Mouse (Mus musculus) limb, embryonic 12.5 days (tissue): ENCODE measurements around the gene Picalm. TPM values are rescaled to one million over a fixed set of nuclear protein-coding genes. Genes with fewer than 3 reads are reported as not detected.

Experiments
- ATAC-seq: fragments of 200-750 bp; cut with Nextera tagmentation; 2 replicates; pipeline ENCODE4 v1.8.0; 2017; ENCODE audit warnings: low read depth, moderate TSS enrichment; ENCODE audit not compliant: insufficient number of reproducible peaks, insufficient read depth, low FRiP score, low TSS enrichment
- H3K27ac ChIP-seq: fragments of 300-500 bp; sonication (generic); 2 replicates; pipeline ENCODE4 v1.5.1; 2016; ENCODE audit warnings: mild to moderate bottlenecking, moderate library complexity
- H3K27me3 ChIP-seq: fragments of 300-500 bp; sonication (generic); 2 replicates; pipeline ENCODE4 v1.6.1; 2016; ENCODE audit warnings: mild to moderate bottlenecking, moderate library complexity
- H3K36me3 ChIP-seq: fragments of 300-500 bp; sonication (generic); 2 replicates; pipeline ENCODE4 v1.6.1; 2016; ENCODE audit warnings: mild to moderate bottlenecking, moderate library complexity
- H3K4me1 ChIP-seq: fragments of 300-500 bp; sonication (generic); replicated peaks from 2 replicates; pipeline ENCODE4 v1.6.1; 2016
- H3K4me2 ChIP-seq: fragments of 300-500 bp; sonication (generic); 2 replicates; pipeline ENCODE4 v1.6.1; 2016; ENCODE audit warnings: mild to moderate bottlenecking, moderate library complexity
- H3K4me3 ChIP-seq: fragments of 300-500 bp; sonication (generic); replicated peaks from 2 replicates; pipeline ENCODE4 v1.5.1; 2016; ENCODE audit warnings: mild to moderate bottlenecking
- H3K9ac ChIP-seq: fragments of 300-500 bp; sonication (generic); replicated peaks from 2 replicates; pipeline ENCODE4 v1.6.1; 2016; ENCODE audit warnings: mild to moderate bottlenecking, moderate library complexity
- H3K9me3 ChIP-seq: fragments of 300-500 bp; sonication (generic); 2 replicates; pipeline ENCODE4 v1.6.1; 2016; ENCODE audit warnings: mild to moderate bottlenecking, moderate library complexity
- WGBS: fragments of 180-500 bp; shearing (Covaris S2); methylation state at CpG from one replicate; pipeline ENCODE4 v1.1.7; 2016; 5-methylcytosine and 5-hydroxymethylcytosine counted together
- polyA plus RNA-seq: library from polyadenylated mRNA; unstranded; fragments of >200 nt; fragmentation: Nextera tagmentation; extraction: Ambion mirVana; gene quantifications from 2 replicates; pipeline ENCODE4 v1.2.1, GENCODE M21; 2016

Gene Picalm
- polyA plus RNA-seq, 1 experiment from 2014 or later = 45.4 TPM

DNA sequence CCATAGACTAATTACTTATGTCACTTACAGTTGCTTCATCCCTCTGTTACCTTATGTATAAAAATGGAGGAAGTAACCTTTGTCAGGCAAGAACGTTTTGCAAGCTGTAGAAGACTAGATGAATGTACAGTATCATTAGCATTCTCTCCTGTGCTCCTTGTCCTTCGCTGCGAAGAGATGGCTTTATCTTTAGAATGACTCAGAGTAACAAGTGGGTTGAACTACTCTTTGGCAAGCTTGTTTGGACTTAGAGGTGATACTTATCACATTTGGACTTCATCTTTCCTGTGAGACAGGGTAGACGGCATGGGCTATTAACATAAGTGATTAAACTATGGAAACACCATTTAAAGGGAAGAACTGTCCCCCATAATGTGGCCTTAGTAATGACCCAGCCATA lies 31.8 kb upstream of the Picalm start:
- Histone ChIP-seq H3K27me3 (no peaks in the 10 kb centered on the region), H3K4me1 (no peaks in the 10 kb centered on the region), H3K36me3 (no peaks in the 10 kb centered on the region), H3K9ac (no peak overlapping the region), H3K27ac (no peak overlapping the region), H3K4me3 (no peak overlapping the region), H3K4me2 (no peak overlapping the region), H3K9me3 (no peaks in the 10 kb centered on the region)
- WGBS = 85% methylated on average over 4 of the region's 4 CpGs
- ATAC-seq = no peak

DNA sequence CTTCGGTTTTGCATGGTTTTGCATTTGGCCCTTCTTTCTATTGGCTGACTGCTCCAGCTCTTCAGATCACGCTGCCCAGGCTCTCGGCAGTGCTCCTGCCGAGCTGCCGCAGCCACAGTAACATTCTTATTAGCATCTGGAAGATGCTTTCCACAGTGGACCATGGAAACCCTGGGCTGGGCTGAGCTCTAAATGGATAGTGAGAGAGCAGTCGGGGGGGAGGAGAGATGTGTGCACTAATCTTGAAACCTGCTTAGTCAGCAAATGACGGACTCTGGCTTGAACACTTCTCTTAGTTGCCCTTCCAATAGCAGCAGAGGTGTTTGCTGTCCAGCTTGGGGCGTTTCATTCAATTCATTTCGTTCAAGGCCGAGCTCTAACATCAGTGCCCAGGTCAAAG lies 30.8 kb upstream of the Picalm start:
- no peak overlapping the region for H3K9ac ChIP-seq
- no peaks in the 10 kb centered on the region for H3K4me1 ChIP-seq
- H3K9me3 ChIP-seq = no peaks in the 10 kb centered on the region
- H3K27me3 ChIP-seq = no peaks in the 10 kb centered on the region
- H3K4me3 ChIP-seq = no peak overlapping the region
- no peaks in the 10 kb centered on the region for H3K36me3 ChIP-seq
- H3K4me2 ChIP-seq = no peak overlapping the region
- no peak overlapping the region for H3K27ac ChIP-seq
- no peak for ATAC-seq
- 58% methylated on average over 10 of the region's 10 CpGs for WGBS

DNA sequence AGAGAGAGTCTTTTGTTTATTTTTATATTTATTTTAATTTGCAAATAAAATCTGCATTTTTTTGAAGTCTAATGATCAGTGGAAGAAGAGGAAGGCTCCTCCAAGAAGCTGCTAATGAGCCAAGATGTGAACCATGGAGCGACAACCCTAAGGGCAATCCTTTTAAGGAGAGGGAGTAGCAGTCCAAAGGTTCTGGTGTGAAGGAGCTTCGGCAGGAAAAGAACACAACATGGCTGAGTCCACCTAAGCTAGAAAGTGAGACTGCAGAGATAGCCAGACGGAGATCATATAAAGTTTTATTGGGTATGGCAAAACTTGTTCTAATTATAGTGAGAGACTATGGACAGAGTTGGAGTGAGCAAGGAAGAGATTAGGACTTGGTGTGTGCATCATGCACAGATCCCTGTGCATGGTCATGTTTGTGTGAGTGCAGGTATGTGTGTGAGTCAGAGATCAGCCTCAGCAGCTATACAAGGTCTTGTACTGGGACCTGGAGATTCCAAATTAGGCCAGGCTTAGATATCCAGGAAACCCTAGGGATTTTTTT lies 29.3 kb upstream of the Picalm start:
- no peak for ATAC-seq
- 60% methylated on average over 3 of the region's 3 CpGs for WGBS

DNA sequence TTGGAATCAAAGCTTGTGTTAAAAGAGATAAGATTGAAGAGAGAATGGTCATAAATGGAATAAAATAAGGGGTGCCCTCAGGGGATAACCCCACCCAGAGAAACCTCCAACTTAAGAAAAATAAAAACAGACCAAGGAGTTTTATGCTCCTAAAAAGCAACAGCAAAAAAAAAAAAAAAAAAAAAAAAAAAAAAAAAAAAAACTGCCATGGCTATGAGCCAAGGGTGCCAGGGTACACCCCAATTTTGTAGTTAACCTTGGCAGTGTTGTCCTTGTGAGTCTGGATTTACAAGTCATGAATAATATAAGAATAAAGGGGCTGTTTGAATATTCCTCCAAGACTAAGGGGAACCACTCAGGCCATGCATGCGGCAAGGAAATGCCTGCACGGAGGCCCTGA lies 13.9 kb upstream of the Picalm start:
- H3K9me3 ChIP-seq = no peaks in the 10 kb centered on the region
- no peaks in the 10 kb centered on the region for H3K36me3 ChIP-seq
- H3K4me2 ChIP-seq = no peak overlapping the region
- no peak overlapping the region for H3K4me3 ChIP-seq
- no peak for ATAC-seq
- H3K27me3 ChIP-seq = no peaks in the 10 kb centered on the region
- no peak overlapping the region for H3K27ac ChIP-seq
- no peaks in the 10 kb centered on the region for H3K4me1 ChIP-seq
- H3K9ac ChIP-seq = no peak overlapping the region
- WGBS = 99% methylated on average over 2 of the region's 2 CpGs

More for the DNA sequence above, 29.3 kb upstream of the Picalm start:
- Histone ChIP-seq H3K9ac (no peak overlapping the region), H3K9me3 (no peaks in the 10 kb centered on the region), H3K27me3 (no peaks in the 10 kb centered on the region), H3K4me3 (no peak overlapping the region), H3K4me1 (no peaks in the 10 kb centered on the region), H3K4me2 (no peak overlapping the region), H3K27ac (no peak overlapping the region), H3K36me3 (no peaks in the 10 kb centered on the region)

- 75% methylated on average over 4 of the region's 4 CpGs for WGBS
- Histone ChIP-seq H3K9ac (no peak overlapping the region), H3K4me2 (no peak overlapping the region), H3K27ac (no peak overlapping the region), H3K27me3 (no peaks in the 10 kb centered on the region), H3K36me3 (no peaks in the 10 kb centered on the region), H3K4me1 (no peaks in the 10 kb centered on the region), H3K9me3 (no peaks in the 10 kb centered on the region), H3K4me3 (no peak overlapping the region)
- ATAC-seq = no peak
Measured at GRCm38 (mm10) chr7:90120106-90120505, 9.9 kb upstream of the Picalm start.

DNA sequence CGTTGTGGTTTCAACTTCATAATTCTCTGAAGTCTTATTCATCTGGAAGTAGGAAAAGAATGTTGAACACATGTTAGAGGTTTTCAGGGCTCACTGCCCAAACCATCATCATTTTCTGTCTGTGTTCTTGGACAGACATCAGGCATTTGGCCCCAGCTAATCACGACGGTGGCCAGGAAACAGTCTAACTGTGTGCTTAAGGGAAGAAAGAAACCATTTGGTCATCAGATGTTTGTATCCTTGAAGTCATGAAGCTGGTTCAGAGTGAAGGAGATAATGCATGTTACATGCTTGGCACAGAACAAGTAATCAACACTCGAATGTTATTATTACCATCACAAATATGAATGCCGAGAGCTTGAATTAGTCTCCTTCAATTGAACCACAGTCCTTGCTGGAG lies 5.0 kb upstream of the Picalm start:
- Histone ChIP-seq H3K27ac (no peak overlapping the region), H3K4me1 (peaks cover 4% of the 10 kb centered on the region), H3K9me3 (no peaks in the 10 kb centered on the region), H3K4me3 (no peak overlapping the region), H3K27me3 (no peaks in the 10 kb centered on the region), H3K4me2 (no peak overlapping the region), H3K36me3 (no peaks in the 10 kb centered on the region), H3K9ac (no peak overlapping the region)
- no peak for ATAC-seq
- 82% methylated on average over 5 of the region's 5 CpGs for WGBS

DNA sequence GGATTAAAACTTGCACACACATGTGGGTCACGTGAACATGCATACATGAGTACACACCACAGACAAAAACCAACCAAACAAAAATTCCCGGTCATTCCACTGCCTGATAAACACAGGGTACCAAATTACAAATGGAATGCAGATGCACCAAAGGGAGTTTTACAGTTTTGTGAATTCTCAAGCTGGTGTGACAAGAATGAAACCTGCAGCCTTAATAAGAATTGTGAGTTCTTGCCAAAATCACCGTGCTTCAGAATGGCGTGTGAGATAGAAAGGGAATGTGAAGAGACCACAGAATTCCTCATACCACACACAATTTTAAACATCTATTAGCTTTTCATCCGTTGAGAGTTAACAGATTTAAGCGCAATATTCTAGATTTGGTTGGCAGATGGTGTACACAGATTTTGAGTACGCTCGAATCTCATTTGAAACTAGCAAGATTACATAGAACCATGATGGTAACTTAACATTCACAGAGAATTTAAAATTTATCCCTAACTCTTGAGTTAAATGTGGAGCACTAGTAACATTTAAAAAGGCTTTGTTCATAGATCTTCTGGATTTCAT lies 1.3 kb upstream of the Picalm start:
- H3K9me3 ChIP-seq = no peaks in the 10 kb centered on the region
- H3K27ac ChIP-seq = peak overlapping the region; percentile 98
- no peaks in the 10 kb centered on the region for H3K27me3 ChIP-seq
- H3K4me3 ChIP-seq = peak overlapping the region; percentile 89
- WGBS = 73% methylated on average over 8 of the region's 8 CpGs
- H3K4me2 ChIP-seq = peak overlapping the region; percentile 59
- peaks cover 14% of the 10 kb centered on the region for H3K4me1 ChIP-seq
- H3K9ac ChIP-seq = no peak overlapping the region
- no peak for ATAC-seq
- no peaks in the 10 kb centered on the region for H3K36me3 ChIP-seq

GRCm38 (mm10) chr7:90129271-90129731 lies 712 bp upstream of the Picalm start:
- 1% methylated on average over 12 of the region's 12 CpGs for WGBS
- H3K4me3 ChIP-seq = peak overlapping the region; percentile 89
- peaks cover 14% of the 10 kb centered on the region for H3K4me1 ChIP-seq
- H3K27me3 ChIP-seq = no peaks in the 10 kb centered on the region
- H3K27ac ChIP-seq = peak overlapping the region; percentile 98
- H3K36me3 ChIP-seq = no peaks in the 10 kb centered on the region
- ATAC-seq = peak; percentile 2; the same call in 1 of the 2 replicates
- H3K9ac ChIP-seq = peak overlapping the region; percentile 96
- H3K9me3 ChIP-seq = no peaks in the 10 kb centered on the region
- H3K4me2 ChIP-seq = peak overlapping the region; percentile 59

- H3K4me2 ChIP-seq = peak overlapping the region; percentile 70
- no peaks in the 10 kb centered on the region for H3K36me3 ChIP-seq
- peak overlapping the region; percentile 98 for H3K27ac ChIP-seq
- H3K9ac ChIP-seq = peak overlapping the region; percentile 96
- WGBS = 0% methylated on average over 32 of the region's 39 CpGs
- no peaks in the 10 kb centered on the region for H3K27me3 ChIP-seq
- H3K4me1 ChIP-seq = peaks cover 14% of the 10 kb centered on the region
- H3K4me3 ChIP-seq = peak overlapping the region; percentile 89
- peak; percentile 75 for ATAC-seq
- no peaks in the 10 kb centered on the region for H3K9me3 ChIP-seq
Measured at GRCm38 (mm10) chr7:90130501-90131375, 725 bp downstream of the Picalm start.

GRCm38 (mm10) chr7:90131376-90131651 lies 1.3 kb downstream of the Picalm start:
- peak overlapping the region; percentile 89 for H3K4me3 ChIP-seq
- ATAC-seq = no peak
- no peaks in the 10 kb centered on the region for H3K27me3 ChIP-seq
- H3K36me3 ChIP-seq = no peaks in the 10 kb centered on the region
- peak overlapping the region; percentile 70 for H3K4me2 ChIP-seq
- peak overlapping the region; percentile 96 for H3K9ac ChIP-seq
- peak overlapping the region; percentile 98; the same call in 1 of the 2 replicates for H3K27ac ChIP-seq
- no peaks in the 10 kb centered on the region for H3K9me3 ChIP-seq
- 1% methylated on average over 2 of the region's 2 CpGs for WGBS
- H3K4me1 ChIP-seq = peaks cover 14% of the 10 kb centered on the region

GRCm38 (mm10) chr7:90131831-90132241 lies 1.8 kb downstream of the Picalm start:
- H3K9me3 ChIP-seq = no peaks in the 10 kb centered on the region
- 15% methylated on average over 7 of the region's 7 CpGs for WGBS

More at GRCm38 (mm10) chr7:90131831-90132241, 1.8 kb downstream of the Picalm start:
- H3K9ac ChIP-seq = peak overlapping the region; percentile 96
- H3K4me1 ChIP-seq = peaks cover 14% of the 10 kb centered on the region
- H3K4me2 ChIP-seq = peak overlapping the region; percentile 70
- no peaks in the 10 kb centered on the region for H3K36me3 ChIP-seq
- H3K27me3 ChIP-seq = no peaks in the 10 kb centered on the region
- H3K4me3 ChIP-seq = peak overlapping the region; percentile 89
- no peak for ATAC-seq
- peak overlapping the region; percentile 8; the same call in 1 of the 2 replicates for H3K27ac ChIP-seq
